Mouse (Mus musculus): ENCODE data around the gene Tnpo2. TPM values are rescaled to one million over a fixed set of nuclear protein-coding genes. Genes with fewer than 3 reads are reported as not detected.

The Tnpo2 gene
- polyA plus RNA-seq, 1 experiment from 2014 or later: 8.2 TPM

- no peaks in the 10 kb centered on the region for H3K9me3 ChIP-seq (ENCODE audit: low read length)
- no peak overlapping the region for H3K4me3 ChIP-seq (ENCODE audit: low read depth, low read length)
- H3K9ac ChIP-seq (replicated peaks): no peak overlapping the region; the same call in 1 of the 2 replicates
- H3K4me2 ChIP-seq (ENCODE audit: low read depth, low read length): no peak overlapping the region
- peaks cover 19% of the 10 kb centered on the region for H3K4me1 ChIP-seq (ENCODE audit: insufficient read depth)
- peak; percentile 78 for DNase-seq
- peak; percentile 78 for ATAC-seq
- H3K27me3 ChIP-seq (ENCODE audit: insufficient read depth, low read length): no peaks in the 10 kb centered on the region
- WGBS (ENCODE audit: insufficient replicate concordance): 58% methylated on average over 2 of the region's 2 CpGs
- H3K27ac ChIP-seq (ENCODE audit: low read depth): peak overlapping the region; percentile 39; the same call in 1 of the 2 replicates
- H3K36me3 ChIP-seq (replicated peaks; ENCODE audit: insufficient read depth, low read length): no peaks in the 10 kb centered on the region
- no peak for TF ChIP-seq EP300 (IDR thresholded peaks at IDR 0.05; ENCODE audit: low read depth)
- TF ChIP-seq CTCF (IDR thresholded peaks at IDR 0.05; ENCODE audit: low read depth): no peak
These were observed 28.5 kb downstream of the Tnpo2 start for GRCm38 (mm10) chr8:85065213-85065612.

GRCm38 (mm10) chr8:85067155-85067554 lies 30.4 kb downstream of the Tnpo2 start:
- 92% methylated on average over 2 of the region's 2 CpGs for WGBS (ENCODE audit: insufficient replicate concordance)
- H3K4me3 ChIP-seq (ENCODE audit: low read depth, low read length): no peak overlapping the region
- H3K9me3 ChIP-seq (ENCODE audit: low read length): no peaks in the 10 kb centered on the region
- ATAC-seq (no peak), DNase-seq (no peak)
- peaks cover 19% of the 10 kb centered on the region for H3K4me1 ChIP-seq (ENCODE audit: insufficient read depth)
- H3K4me2 ChIP-seq (ENCODE audit: low read depth, low read length): no peak overlapping the region
- TF ChIP-seq EP300 (IDR thresholded peaks at IDR 0.05; ENCODE audit: low read depth): no peak
- TF ChIP-seq CTCF (IDR thresholded peaks at IDR 0.05; ENCODE audit: low read depth): no peak
- no peaks in the 10 kb centered on the region for H3K36me3 ChIP-seq (replicated peaks; ENCODE audit: insufficient read depth, low read length)
- H3K27ac ChIP-seq (ENCODE audit: low read depth): no peak overlapping the region
- H3K9ac ChIP-seq (replicated peaks): no peak overlapping the region
- no peaks in the 10 kb centered on the region for H3K27me3 ChIP-seq (ENCODE audit: insufficient read depth, low read length)

- Histone ChIP-seq H3K9me3 (ENCODE audit: low read length) (no peaks in the 10 kb centered on the region), H3K27me3 (ENCODE audit: insufficient read depth, low read length) (no peaks in the 10 kb centered on the region), H3K4me2 (ENCODE audit: low read depth, low read length) (no peak within 1 kb of the TSS), H3K27ac (ENCODE audit: low read depth) (no peak within 1 kb of the TSS), H3K4me3 (ENCODE audit: low read depth, low read length) (no peak within 1 kb of the TSS), H3K4me1 (ENCODE audit: insufficient read depth) (peaks cover 24% of the 10 kb centered on the region), H3K36me3 (replicated peaks; ENCODE audit: insufficient read depth, low read length) (no peaks in the 10 kb centered on the region; the same call in 1 of the 2 replicates), H3K9ac (replicated peaks) (no peak within 1 kb of the TSS)
- no peak for TF ChIP-seq EP300 (IDR thresholded peaks at IDR 0.05; ENCODE audit: low read depth)
- ATAC-seq (no peak), DNase-seq (no peak)
These were observed 31.3 kb downstream of the Tnpo2 start, which contains the start of gene Gm5741 for GRCm38 (mm10) chr8:85067982-85068381. Gm5741 (minus strand) TSS chr8:85067982.

GRCm38 (mm10) chr8:85071041-85071440 lies 34.3 kb downstream of the Tnpo2 start:
- TF ChIP-seq CTCF (IDR thresholded peaks at IDR 0.05; ENCODE audit: low read depth) (peak; percentile 25), EP300 (IDR thresholded peaks at IDR 0.05; ENCODE audit: low read depth) (no peak; the same call in 1 of the 2 replicates)
- H3K9me3 ChIP-seq (ENCODE audit: low read length): no peaks in the 10 kb centered on the region
- peaks cover 23% of the 10 kb centered on the region for H3K36me3 ChIP-seq (replicated peaks; ENCODE audit: insufficient read depth, low read length)
- H3K27ac ChIP-seq (ENCODE audit: low read depth): peak overlapping the region; percentile 98
- H3K4me1 ChIP-seq (ENCODE audit: insufficient read depth): peaks cover 16% of the 10 kb centered on the region
- H3K27me3 ChIP-seq (ENCODE audit: insufficient read depth, low read length): no peaks in the 10 kb centered on the region
- no peak overlapping the region for H3K9ac ChIP-seq (replicated peaks)
- peak overlapping the region; percentile 78 for H3K4me2 ChIP-seq (ENCODE audit: low read depth, low read length)
- DNase-seq (peak; percentile 48), ATAC-seq (peak; percentile 67)
- peak overlapping the region; percentile 94 for H3K4me3 ChIP-seq (ENCODE audit: low read depth, low read length)
- WGBS (ENCODE audit: insufficient replicate concordance): 53% methylated on average over 5 of the region's 5 CpGs

GRCm38 (mm10) chr8:85071514-85072281 lies 35.0 kb downstream of the Tnpo2 start, which contains the start of gene Dhps:
Dhps (plus strand) TSS chr8:85071757.
- Histone ChIP-seq H3K4me2 (ENCODE audit: low read depth, low read length) (peak within 1 kb of the TSS; percentile 78), H3K27me3 (ENCODE audit: insufficient read depth, low read length) (no peaks in the 10 kb centered on the region), H3K27ac (ENCODE audit: low read depth) (peak within 1 kb of the TSS; percentile 98), H3K4me1 (ENCODE audit: insufficient read depth) (peaks cover 16% of the 10 kb centered on the region), H3K36me3 (replicated peaks; ENCODE audit: insufficient read depth, low read length) (peaks cover 30% of the 10 kb centered on the region), H3K9me3 (ENCODE audit: low read length) (no peaks in the 10 kb centered on the region), H3K9ac (replicated peaks) (peak within 1 kb of the TSS; percentile 91), H3K4me3 (ENCODE audit: low read depth, low read length) (peak within 1 kb of the TSS; percentile 94)
- TF ChIP-seq EP300 (IDR thresholded peaks at IDR 0.05; ENCODE audit: low read depth): no peak
- TF ChIP-seq CTCF (IDR thresholded peaks at IDR 0.05; ENCODE audit: low read depth): no peak
- DNase-seq (peak; percentile 92), ATAC-seq (peak; percentile 91)
- 0% methylated on average over 68 of the region's 68 CpGs for WGBS (ENCODE audit: insufficient replicate concordance)

GRCm38 (mm10) chr8:85072364-85072929 lies 35.7 kb downstream of the Tnpo2 start:
- peak overlapping the region; percentile 98 for H3K27ac ChIP-seq (ENCODE audit: low read depth)
- H3K36me3 ChIP-seq (replicated peaks; ENCODE audit: insufficient read depth, low read length): peaks cover 30% of the 10 kb centered on the region
- peak overlapping the region; percentile 91 for H3K9ac ChIP-seq (replicated peaks)
- no peak for TF ChIP-seq CTCF (IDR thresholded peaks at IDR 0.05; ENCODE audit: low read depth)
- no peak for TF ChIP-seq EP300 (IDR thresholded peaks at IDR 0.05; ENCODE audit: low read depth)
- no peaks in the 10 kb centered on the region for H3K27me3 ChIP-seq (ENCODE audit: insufficient read depth, low read length)
- peak overlapping the region; percentile 78 for H3K4me2 ChIP-seq (ENCODE audit: low read depth, low read length)
- H3K4me3 ChIP-seq (ENCODE audit: low read depth, low read length): peak overlapping the region; percentile 94
- WGBS (ENCODE audit: insufficient replicate concordance): 35% methylated on average over 9 of the region's 9 CpGs
- H3K4me1 ChIP-seq (ENCODE audit: insufficient read depth): peaks cover 16% of the 10 kb centered on the region
- no peak for DNase-seq
- H3K9me3 ChIP-seq (ENCODE audit: low read length): no peaks in the 10 kb centered on the region
- no peak for ATAC-seq

Measured in liver, postnatal 0 days (tissue).